Mouse (Mus musculus): ENCODE measurements around the gene Hebp2.
"Not testable (repeated sequence)": the region's sequence is repeated elsewhere in the genome, so short reads cannot be mapped to it uniquely, and the experiment has no call there.

Gene Hebp2

DNA sequence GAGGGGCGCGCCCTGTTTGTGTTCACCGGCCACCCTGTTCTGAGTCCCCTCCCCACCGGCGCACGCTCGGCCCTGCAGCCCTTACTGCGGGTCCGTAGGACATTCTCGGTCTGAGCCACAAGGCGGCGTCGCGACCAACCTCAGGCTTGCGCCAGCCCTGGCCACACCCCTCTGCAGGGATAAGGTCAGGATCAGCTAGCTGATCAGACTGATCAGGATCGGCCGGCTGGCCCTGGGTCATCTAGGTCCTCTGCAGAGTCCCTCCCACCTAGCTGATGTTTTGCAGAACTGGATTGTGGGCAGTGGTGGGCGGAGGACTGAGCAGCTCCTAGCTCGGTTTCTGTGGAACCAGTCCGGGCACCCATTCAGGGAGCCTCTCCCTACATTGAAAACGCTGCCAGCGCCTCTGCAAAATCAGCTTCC is at the start of gene Hebp2:
Gene Hebp2, minus strand, starts transcription at position 264 of the 423 bp plus-strand sequence.
- DNase-seq, result peak in 1 of 2 experiments; percentile 14

DNA sequence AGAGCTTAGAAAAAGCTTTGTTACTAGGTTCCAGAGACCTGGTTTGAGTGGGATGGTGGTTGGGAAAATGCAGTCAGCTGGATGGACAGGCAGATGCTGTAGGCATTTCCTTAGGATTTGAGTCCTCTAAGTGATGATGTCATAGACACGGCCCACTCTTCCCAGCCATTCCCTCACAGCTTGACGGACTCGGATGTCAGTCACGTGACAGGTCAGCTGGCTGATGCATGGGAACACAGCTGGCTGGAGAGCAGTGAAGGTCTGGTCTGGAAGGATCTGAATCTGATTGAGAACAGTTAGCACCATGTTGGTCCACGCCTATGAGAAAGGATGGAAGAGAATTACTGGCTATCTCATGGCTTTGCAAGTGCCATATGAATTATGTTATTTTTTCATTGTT is 43.6 kb upstream of the Hebp2 start:
- DNase-seq, result no peak

DNA sequence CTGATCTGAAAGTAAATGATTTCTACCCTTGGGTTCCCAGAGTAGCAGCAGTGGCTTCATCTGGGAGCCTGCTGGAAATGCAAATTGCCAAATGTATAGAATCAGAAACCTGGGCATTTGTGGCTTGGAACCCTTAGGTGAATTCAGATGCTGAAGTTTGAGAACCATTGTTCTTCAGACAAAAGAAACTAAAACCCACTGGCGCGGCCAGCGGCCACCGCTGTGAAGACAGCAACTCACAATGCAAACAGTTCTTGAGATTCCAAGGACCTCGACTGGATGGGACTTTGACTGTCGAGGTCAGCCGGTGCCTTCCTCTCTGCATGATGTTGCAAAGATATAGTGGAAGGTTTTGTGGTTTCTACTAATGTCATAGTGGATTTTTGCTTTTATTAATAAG is 38.3 kb upstream of the Hebp2 start:
- no peak for DNase-seq

DNA sequence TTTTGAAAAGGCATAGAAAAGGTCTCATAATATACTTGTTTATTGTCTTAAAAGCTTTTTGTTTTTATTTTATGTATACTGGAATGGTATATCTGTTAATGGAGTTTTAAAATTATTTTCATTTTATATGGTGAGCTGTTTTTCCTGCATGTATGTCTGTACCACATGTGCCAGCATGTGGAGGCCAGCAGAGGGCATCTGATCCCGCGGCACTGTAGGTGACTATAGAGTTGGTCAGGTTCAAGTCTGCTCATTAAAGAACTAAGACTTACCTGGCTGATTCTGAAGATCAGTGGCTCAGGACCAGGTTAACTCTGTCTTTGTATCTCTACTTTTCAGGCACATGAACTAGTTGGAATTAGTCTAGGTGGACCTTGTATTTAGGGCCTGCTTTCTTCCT is 26.7 kb upstream of the Hebp2 start:
- no peak for DNase-seq

DNA sequence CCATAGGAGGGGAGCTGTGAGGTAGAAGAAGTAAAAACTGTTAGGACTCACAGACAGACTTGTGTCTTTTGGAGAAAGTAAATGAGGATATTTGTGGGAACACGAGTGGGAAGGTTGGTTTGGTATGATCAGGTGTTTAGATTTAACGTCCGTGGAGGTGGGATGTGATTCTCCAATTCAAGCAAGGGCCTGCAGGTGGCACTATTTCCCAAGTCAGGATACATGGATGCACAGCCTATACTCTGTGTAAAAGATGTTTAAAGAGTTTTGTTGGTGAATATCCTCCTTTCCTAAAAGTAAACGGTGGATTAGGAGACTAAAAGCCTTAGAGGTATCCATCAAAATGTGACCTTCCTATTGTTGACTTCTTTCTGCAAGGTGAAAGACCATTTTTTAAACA is 17.1 kb upstream of the Hebp2 start:
- peak; percentile 10 to 24 for DNase-seq

DNA sequence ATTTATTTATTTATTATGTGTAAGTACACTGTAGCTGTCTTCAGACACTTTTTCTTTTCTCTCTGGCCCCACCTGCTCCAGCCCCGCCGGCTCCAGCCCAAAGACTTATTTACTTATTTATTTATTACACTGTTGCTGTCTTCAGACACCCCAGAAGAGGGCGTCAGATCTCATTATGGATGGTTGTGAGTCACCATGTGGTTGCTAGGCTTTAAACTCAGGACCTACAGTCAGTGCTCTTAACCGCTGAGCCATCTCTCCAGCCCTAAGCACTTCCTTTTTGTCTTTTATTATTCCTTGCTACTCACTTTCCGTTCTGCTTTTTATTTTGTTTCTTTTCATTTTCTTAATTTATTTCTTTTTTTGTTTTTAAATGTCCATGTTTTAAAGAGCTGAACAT is 15.6 kb upstream of the Hebp2 start:
- DNase-seq, result no peak

DNA sequence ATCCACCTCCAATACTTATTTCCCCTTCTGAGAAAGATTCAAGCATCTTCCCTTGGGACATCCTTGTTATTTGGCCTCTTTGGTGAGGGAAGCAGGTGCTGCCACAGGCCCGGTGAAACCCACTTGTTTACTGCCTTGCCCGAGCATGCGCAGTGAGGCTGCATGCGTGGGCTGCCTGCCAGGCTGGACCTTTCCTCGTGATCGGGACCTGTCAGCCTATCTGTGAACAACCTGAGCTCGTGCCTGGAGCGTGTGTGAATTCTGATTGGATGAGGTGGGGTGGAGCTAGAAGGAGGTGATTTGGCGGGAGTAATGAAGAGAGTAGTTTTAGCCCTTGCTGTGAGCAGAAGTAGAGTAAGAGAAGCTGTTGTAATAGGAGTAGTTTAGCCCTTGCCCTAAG is 13.2 kb upstream of the Hebp2 start:
- not testable (repeated sequence) for DNase-seq

DNA sequence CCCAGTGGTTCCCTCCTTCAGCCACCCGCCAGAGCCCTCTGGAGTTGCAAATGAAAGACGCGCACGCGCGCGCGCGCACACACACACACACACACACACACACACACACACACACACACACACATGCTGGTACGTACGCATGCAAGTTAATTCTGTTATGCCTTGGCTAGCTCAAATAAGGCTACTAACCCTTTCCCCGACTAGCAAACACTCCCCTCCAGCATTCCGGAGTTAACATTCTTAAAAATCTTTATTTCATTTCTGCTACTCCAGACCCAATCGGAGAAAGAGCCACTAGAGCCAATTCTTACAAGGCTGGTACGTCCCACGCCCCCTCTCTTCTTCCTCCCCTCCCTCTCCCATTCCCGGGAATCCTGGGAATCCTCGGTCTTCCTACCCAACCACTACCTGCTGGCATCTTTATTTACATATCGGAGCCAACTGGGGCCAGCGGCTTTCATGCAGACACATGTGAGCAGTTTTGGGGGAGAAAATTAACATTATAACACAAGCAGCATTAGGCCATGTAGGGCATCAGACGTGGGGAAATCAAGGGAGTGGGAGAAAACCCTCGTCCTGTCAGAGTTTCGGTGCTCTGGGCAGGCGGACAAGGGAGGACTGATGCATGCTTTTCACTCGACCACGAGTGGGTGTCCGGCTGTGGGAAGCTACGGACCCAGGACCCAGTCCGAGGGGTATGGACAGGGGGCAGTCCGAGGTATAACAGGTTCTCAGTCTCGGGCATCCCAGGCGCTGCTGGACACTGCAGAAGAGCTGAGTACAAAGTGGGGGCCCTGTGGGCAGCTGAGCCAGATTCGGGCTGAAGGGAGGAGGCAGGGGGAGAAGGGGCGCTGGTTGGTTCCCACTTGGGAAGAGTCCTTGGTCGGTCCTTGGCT is 3.7 kb upstream of the Hebp2 start:
- no peak for DNase-seq

DNA sequence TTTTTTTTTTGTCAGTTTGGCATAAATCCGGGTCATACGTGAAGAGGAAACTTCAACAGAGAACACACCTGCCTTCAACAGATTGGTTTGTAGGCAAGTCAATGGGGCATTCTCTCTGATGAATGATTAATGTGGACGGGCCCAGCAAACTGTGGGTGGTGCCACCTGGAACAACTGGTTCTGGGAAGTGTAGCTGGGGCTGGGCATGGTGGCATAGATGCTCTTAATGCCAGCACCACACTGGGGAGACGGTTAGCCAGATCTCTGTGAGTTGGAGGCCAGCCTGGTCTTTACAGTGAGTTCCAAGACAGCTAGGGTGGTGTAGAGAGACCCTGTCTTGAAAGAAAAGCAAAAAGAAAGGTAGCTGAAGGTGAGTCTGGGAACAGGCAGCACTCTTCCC is 1.5 kb upstream of the Hebp2 start:
- DNase-seq, result no peak

DNA sequence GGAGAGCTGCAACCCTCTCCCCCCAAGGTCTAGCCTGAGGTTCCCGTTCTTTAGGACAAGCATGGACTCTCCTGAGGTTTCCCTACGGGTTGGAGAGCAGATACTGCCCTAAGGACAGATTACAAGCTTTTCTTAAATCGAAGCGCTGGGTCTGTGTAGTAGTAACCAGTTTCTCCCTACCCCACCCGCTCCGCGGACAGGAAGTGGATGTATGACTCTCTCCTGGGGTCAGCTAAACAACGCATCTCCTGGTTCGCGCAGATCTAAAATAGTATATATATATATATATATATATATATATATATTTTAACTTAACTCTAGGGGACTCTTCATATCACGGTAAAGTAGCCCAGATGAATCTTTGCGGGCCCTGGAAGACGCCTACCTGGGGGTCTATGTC is 567 bp downstream of the Hebp2 start:
- DNase-seq, result no peak

DNA sequence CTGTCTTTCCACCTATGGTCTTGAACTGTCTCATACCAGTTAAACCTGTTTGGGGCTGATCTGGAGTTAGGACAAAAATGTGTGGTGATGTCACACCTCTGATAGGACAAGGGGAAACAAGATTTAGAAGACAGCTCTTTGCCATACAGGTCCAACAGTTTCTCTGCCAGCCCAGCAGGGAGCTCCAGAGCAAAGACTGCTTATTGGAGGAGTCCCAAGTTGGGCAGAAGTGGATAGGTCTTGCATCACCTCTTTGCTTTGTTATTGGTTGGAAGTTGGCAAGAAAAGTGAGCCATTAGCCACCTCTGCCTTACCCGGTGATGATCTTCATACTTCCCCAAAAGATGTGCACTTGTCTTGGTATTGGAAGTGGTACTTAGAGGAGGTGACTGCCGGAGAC is 9.0 kb downstream of the Hebp2 start:
- DNase-seq, result no peak

DNA sequence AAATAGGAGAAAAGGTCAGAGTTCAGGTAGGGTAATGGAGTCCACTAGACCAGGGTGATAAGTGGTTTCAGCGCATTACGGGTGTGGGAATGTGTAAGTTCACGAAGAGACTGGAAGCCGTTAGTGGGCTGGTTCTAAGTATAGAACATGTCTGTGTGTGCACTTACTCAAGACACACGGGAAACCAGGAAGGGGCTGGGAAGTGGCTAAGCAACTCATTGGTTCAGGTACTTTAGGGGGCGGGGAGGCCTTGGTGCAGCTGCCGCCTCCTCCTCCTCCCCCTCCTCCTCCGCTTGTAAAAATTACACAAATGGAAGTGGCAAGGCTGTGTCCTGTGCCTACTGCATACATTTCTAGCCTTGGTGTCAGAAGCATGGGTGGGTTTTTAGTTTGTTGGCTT is 13.6 kb downstream of the Hebp2 start:
- DNase-seq, result no peak

DNA sequence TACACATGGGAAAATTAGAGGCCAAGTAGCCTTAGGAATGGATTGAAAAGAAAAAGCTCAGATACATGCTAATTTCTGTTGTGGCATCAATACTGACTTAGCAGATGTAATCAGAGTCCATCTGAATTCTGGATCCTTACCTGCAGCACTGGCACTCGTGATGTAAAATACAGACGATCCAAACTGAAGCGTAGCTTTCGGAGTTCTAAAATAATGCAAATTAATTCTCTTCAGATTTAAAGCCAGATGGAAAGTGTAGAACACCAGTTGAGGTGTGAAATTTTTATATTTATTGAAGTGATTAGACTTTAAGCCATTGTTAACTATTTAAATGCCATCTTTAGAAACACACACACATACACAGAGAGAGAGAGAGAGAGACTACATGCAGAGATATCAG is 15.7 kb downstream of the Hebp2 start:
- DNase-seq, result no peak

DNA sequence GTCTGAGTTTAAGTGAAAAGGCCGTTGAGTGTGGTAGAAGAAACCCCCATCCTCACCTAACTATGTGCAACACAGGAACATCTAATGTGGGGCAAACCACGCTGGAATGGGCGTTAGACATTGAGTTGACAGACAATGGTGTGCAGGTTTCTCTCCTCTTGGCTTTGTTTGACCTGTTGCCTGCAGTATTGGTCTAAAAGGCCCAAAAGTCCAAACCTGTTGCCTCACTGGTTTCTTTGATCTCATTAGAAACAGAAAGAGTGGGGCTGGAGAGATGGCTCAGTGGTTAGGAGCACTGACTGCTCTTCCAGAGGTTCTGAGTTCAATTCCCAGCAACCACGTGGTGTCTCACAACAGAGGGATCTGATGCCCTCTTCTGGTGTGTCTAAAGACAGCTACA is 16.7 kb downstream of the Hebp2 start:
- DNase-seq, result no peak

DNA sequence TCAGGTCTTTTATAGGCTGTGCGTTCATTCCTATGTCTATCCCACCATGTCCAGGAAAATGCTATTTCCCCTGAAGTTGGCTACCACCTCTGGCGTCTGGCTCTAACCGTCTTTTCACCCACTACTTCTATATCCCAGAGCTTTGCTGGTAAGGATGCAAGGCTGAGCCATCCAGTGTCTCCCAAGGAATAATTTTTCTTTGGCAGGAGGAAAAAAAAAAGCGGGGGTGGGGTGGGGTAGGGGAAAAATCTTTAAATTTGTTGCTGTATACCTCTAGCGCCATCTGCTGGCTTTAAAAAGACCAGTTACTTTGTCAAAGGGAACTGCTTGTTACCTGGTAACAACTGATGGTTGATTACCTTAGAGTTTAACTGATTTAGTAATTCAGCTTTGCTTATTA is 17.4 kb downstream of the Hebp2 start:
- DNase-seq, result no peak

DNA sequence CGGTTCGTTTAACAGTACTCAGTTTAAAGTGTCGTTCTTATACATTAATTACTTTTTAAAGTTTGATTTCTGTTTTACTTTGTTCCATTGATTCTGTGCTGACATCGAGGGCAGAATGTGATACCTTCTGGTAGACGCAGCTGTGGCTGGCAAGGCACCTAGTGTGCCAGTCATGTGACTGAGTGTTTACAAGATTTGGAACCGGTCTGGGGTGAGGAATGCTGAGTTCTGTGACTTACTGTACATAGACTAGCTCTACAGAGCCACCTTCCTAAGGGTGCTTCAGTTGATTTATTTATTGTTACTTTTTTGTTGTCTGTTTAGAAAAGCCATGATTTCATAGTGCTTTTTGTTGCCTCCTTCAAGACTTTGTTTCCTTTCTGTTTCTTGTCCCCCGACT is 18.1 kb downstream of the Hebp2 start:
- peak; percentile 49 to 68 for DNase-seq

DNA sequence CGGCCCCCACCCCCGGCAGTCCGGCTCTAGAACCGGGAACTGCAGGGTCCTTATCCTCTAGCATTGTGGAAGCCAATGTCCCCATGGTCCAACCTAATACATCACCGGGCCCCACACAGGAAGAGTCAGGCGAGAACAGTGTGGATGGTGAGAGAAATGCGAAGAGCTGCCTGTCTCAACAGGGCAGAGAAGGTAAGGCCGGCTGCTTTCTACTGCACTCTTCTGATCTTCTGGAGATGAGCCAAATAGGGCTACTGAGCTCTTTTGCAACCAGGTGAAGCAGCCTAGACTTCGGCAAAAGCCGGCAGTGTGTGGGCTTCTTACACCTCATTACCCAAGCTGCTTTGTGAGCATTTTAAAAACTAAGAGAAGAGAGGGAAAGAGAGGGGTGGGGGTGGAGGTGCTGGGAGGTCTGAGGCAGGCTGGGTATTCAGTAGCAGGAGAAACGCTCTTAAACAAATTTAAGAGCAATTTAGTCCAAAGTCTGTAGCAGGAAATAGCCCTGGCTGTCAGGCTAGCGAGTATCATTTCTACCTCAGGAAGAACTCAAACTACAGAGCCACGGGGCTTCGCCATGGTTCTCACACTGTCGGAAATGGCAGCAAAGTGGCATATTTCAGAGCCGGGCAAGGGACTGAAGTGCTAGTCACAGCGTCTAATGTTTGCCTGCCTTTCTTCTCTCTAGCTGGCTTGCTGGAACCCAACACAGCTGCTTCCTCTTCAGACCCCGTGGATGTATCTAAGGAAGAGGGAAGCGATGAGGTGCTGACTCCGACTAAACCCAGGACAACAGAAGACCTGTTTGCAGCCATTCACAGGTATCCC is 18.8 kb downstream of the Hebp2 start:
- DNase-seq, result peak; percentile 28 to 52

DNA sequence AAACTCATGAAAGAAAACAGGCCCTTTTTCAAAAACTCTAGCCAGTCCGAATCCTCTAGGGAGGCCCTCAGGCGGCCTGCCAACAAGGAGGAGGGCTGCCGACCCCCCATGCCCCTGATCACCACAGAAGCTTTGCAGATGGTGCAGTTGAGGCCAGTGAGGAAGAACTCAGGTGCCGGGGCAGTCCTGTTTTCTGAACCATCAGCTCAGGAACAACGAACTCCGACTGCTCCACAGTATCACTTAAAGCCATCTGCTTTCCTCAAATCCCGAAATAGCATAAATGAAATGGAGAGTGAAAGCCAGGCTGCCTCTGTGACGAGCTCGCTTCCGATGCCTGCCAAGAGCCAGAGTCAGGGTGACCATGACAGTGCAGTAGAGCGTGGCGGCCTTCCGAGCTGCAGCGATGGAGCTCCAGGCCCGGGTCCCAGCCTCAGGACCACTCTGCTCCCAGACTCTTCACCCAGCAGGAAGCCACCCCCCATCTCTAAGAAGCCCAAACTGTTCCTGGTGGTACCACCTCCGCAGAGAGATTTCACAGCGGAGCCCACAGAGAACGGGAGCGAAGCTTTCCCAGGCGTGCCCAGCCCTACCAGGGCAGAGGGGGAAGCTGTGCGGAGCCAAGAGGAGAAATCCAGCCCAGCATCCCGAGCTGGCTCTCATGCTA is 19.6 kb downstream of the Hebp2 start:
- DNase-seq, result no peak

DNA sequence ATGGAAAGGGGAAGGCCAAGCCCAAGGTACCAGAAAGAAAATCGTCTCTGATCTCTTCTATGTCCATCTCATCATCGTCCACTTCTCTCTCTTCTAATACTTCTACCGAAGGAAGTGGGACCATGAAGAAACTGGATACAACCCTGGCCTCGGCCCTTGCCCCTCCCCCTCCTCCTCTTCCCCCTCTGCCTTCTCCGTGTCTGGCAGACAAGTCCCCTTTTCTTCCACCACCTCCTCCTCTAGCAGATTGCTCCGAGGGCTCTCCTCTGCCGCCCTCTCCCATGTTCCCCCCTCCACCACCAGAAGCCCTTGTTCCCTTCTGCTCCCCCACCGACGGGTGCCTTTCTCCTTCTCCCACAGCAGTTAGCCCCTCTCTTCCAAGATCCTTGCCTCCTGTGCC is 20.1 kb downstream of the Hebp2 start:
- no peak for DNase-seq

DNA sequence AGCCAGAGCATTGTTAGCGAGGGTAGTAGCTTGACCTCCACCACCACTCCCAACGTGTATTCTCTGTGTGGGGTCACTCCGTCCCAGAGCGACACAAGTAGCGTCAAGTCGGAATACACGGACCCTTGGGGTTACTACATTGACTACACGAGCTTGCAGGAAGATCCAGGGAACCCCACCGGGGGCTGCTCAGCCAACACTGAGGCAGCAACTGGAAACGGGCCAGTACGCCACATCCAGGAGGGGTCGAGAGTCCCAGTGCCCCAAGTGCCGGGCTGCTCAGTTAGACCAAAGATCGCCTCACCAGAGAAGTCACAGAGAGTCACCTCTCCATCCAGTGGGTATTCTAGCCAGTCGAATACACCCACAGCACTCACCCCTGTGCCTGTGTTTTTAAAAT is 20.6 kb downstream of the Hebp2 start:
- no peak for DNase-seq

DNA sequence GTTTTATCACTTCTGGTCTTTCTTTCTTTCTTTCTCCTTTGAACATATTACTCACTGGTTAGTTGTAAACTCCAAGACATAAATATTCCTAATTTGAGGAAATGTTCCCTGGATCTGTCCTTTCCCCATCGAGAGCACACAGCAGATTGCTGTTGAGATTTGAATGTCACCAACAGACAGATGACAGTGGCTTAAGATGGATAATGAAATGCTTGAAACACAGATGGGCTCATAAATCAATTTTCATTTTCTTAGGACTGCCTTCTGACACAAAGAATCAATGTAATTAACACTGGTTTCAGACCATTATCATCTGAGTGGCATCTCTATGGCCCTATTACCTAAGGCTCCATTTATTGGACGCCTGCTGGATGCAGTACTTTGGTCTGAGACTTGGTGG is 23.3 kb downstream of the Hebp2 start:
- DNase-seq, result no peak

DNA sequence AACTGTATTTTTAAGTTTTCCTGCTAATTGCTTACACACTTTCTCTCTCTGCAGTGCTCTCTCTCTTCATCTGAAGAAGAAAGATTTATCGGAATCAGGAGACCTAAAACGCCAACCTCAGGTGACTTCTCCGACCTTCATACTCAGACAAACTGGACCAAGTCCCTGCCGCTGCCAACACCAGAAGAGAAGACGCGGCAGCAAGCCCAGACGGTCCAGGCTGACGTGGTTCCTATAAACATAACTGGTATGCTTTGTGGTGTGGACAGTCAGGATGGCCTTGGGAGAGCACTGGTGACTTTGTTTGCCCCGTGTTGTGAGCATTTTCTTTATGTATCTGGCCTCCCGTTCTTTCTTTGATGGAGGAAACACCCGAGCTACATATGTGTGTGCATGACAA is 34.4 kb downstream of the Hebp2 start:
- no peak for DNase-seq

DNA sequence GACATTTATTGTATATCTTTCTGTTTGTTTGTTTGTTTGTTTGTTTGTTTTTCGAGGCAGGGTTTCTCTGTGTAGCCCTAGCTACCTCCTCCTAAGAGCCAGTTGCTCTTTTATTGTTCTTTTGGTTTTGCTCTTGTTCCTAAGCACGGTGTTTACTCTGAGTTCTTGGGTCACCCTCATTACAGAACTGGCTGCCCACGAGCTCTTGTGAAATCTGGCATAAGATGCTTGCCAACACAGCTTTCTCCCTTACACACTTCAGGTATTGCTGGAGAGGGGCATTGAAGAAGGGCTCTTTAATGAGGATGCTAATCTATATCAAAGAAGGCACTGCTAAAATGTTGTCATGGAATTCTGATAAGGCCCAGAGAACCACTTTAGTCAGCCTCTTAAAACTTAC is 35.2 kb downstream of the Hebp2 start:
- no peak for DNase-seq

DNA sequence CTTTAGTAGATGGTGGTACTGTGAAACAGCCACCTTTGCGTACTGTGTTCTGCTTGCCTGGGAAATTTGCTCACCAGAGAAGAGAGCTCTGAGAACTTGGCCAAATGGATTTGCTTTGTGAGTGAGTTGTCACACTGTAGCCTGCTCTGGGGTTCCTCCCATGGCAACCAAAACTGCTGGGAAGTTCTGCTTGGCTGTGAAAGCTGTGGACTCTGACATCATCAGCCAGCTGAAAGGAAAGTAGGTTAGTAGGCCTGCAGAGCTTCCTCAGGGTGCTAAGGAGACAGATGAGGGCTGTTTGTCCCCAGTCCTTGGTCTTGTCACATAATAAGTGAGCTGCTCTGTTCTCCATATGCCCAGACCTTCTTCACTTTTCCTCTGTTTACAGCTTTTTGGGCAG is 37.3 kb downstream of the Hebp2 start:
- peak; percentile 58 to 81 for DNase-seq
